Mouse (Mus musculus) liver, postnatal 0 days (tissue): ENCODE measurements at regions not wholly inside any gene's neighbourhood (a gene's known extent, or its start where the extent isn't known, plus 50 kb on each side); places are given as distances from the start of the nearest gene placed in this dataset.
"Not testable (repeated sequence)": the region's sequence is repeated elsewhere in the genome, so short reads cannot be mapped to it uniquely, and the experiment has no call there.

Source experiments
- ATAC-seq: fragments of 200-750 bp; cut with Nextera tagmentation; 2 replicates; pipeline ENCODE4 v1.8.0; 2017; ENCODE audit warnings: mild to moderate bottlenecking, moderate library complexity
- DNase-seq: peaks from one replicate; pipeline ENCODE4 v3.0.0-alpha.2; 2016
- H3K27ac ChIP-seq: fragments of 300-500 bp; sonication (generic); 2 replicates; pipeline ENCODE4 v1.5.1; 2014; ENCODE audit warnings: antibody characterized with exemption, moderate library complexity, mild to moderate bottlenecking, low read depth
- H3K27me3 ChIP-seq: fragments of 300-500 bp; sonication (generic); 2 replicates; pipeline ENCODE4 v1.6.1; 2014; ENCODE audit warnings: low read length, control low read depth, mixed read lengths; ENCODE audit not compliant: insufficient read depth
- H3K36me3 ChIP-seq: fragments of 300-500 bp; sonication (generic); replicated peaks from 2 replicates; pipeline ENCODE4 v1.6.1; 2014; ENCODE audit warnings: mild to moderate bottlenecking, control low read depth, low read length, moderate library complexity, mixed read lengths; ENCODE audit not compliant: insufficient read depth
- H3K4me1 ChIP-seq: fragments of 300-500 bp; sonication (generic); 2 replicates; pipeline ENCODE4 v1.6.1; 2014; ENCODE audit warnings: antibody characterized with exemption, mild to moderate bottlenecking, control low read depth; ENCODE audit not compliant: insufficient read depth
- H3K4me2 ChIP-seq: fragments of 300-500 bp; sonication (generic); 2 replicates; pipeline ENCODE4 v1.6.1; 2014; ENCODE audit warnings: low read depth, mild to moderate bottlenecking, low read length, moderate library complexity, mixed read lengths
- H3K4me3 ChIP-seq: fragments of 300-500 bp; sonication (generic); 2 replicates; pipeline ENCODE4 v1.5.1; 2014; ENCODE audit warnings: low read depth, low read length
- H3K9ac ChIP-seq: fragments of 300-500 bp; sonication (generic); replicated peaks from 2 replicates; pipeline ENCODE4 v1.6.1; 2014; ENCODE audit warnings: mild to moderate bottlenecking, moderate library complexity
- H3K9me3 ChIP-seq: fragments of 300-500 bp; sonication (generic); 2 replicates; pipeline ENCODE4 v1.6.1; 2016; ENCODE audit warnings: mild to moderate bottlenecking, control low read depth, low read length, mixed read lengths
- CTCF ChIP-seq: sonication (generic); IDR thresholded peaks from 2 replicates; pipeline ENCODE4 v1.5.1; 2016; ENCODE audit warnings: antibody characterized with exemption, low read depth
- EP300 ChIP-seq: IDR thresholded peaks from 2 replicates; pipeline ENCODE4 v1.6.1; 2016; ENCODE audit warnings: antibody characterized with exemption, low read depth, mild to moderate bottlenecking
- WGBS: fragments of 180-500 bp; shearing (Covaris S2); extraction: QIAGEN DNeasy Blood & Tissue Kit; methylation state at CpG from one replicate; pipeline ENCODE4 v1.1.7; 2014; ENCODE audit not compliant: insufficient replicate concordance; 5-methylcytosine and 5-hydroxymethylcytosine counted together

DNA sequence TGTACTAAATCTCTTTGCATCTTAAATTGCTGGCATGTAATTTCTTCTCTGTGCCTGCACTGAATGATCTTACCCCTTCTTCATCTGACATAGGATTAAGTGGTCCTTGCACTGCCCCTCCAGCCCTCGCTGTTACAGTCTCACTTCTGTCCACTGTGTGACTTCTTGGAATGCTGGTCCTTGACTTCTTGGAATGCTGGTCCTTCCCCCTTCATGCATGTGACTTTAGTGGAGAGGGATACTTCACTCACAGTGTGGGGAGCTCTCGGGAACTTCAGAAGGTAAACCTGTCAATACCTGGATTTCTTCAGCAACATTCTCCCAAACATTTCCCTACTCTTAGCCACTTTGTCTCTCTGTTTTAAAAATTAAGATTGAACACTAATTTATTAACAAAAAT lies 91.0 kb upstream of the Cdk6 start:
- WGBS, result 79% methylated on average over 2 of the region's 2 CpGs
- DNase-seq, result no peak
- ATAC-seq, result no peak

GRCm38 (mm10) chr5:3260289-3260688 lies 81.0 kb upstream of the Cdk6 start:
- no peak overlapping the region for H3K9ac ChIP-seq
- H3K9me3 ChIP-seq, result no peaks in the 10 kb centered on the region
- no peak for TF ChIP-seq EP300
- no peak for TF ChIP-seq CTCF
- H3K4me1 ChIP-seq, result no peaks in the 10 kb centered on the region
- H3K4me2 ChIP-seq, result no peak overlapping the region
- no peak overlapping the region for H3K4me3 ChIP-seq
- no peak overlapping the region for H3K27ac ChIP-seq
- no peaks in the 10 kb centered on the region for H3K27me3 ChIP-seq
- no peak for ATAC-seq
- no peak for DNase-seq
- WGBS, result 64% methylated on average over 1 of the region's 1 CpGs
- no peaks in the 10 kb centered on the region for H3K36me3 ChIP-seq

More for the DNA sequence above, 91.0 kb upstream of the Cdk6 start:
- no peak overlapping the region for H3K9ac ChIP-seq
- H3K4me1 ChIP-seq, result no peaks in the 10 kb centered on the region
- no peaks in the 10 kb centered on the region for H3K27me3 ChIP-seq
- no peak overlapping the region for H3K4me3 ChIP-seq
- H3K27ac ChIP-seq, result no peak overlapping the region
- no peaks in the 10 kb centered on the region for H3K9me3 ChIP-seq
- TF ChIP-seq CTCF (no peak), EP300 (no peak)
- H3K36me3 ChIP-seq, result no peaks in the 10 kb centered on the region
- H3K4me2 ChIP-seq, result no peak overlapping the region

- not testable (repeated sequence) for H3K27ac ChIP-seq, H3K36me3 ChIP-seq, H3K4me3 ChIP-seq, ATAC-seq, H3K4me1 ChIP-seq, H3K9me3 ChIP-seq, H3K27me3 ChIP-seq, DNase-seq, H3K9ac ChIP-seq, H3K4me2 ChIP-seq
- 53% methylated on average over 8 of the region's 8 CpGs for WGBS
Measured at GRCm38 (mm10) chr5:3264988-3265738, 76.1 kb upstream of the Cdk6 start.

DNA sequence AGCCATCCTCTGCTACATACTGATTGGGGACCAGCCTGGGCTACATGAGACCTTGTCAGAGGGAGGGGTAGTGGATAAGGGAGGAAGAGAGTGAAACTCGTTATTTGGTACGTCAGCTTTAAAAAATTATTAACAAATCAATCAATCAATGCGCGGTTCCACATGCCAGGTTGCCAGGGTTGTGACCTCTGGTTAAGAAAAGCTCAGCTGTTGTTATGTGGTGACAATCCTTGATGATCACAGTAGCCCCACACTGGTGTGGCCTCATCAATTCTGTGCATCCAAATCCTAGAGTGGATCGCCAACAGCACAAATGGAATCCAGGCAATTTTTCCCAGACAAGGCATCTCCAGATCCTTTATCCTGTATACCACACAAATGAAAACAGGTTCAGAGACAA lies 74.3 kb upstream of the Cdk6 start:
- H3K4me2 ChIP-seq, result no peak overlapping the region
- H3K9me3 ChIP-seq, result no peaks in the 10 kb centered on the region
- H3K27ac ChIP-seq, result no peak overlapping the region
- no peaks in the 10 kb centered on the region for H3K36me3 ChIP-seq
- DNase-seq (no peak), ATAC-seq (no peak)
- 78% methylated on average over 5 of the region's 5 CpGs for WGBS
- no peak for TF ChIP-seq EP300
- no peak for TF ChIP-seq CTCF
- no peaks in the 10 kb centered on the region for H3K27me3 ChIP-seq
- no peak overlapping the region for H3K4me3 ChIP-seq
- no peak overlapping the region for H3K9ac ChIP-seq
- H3K4me1 ChIP-seq, result no peaks in the 10 kb centered on the region

DNA sequence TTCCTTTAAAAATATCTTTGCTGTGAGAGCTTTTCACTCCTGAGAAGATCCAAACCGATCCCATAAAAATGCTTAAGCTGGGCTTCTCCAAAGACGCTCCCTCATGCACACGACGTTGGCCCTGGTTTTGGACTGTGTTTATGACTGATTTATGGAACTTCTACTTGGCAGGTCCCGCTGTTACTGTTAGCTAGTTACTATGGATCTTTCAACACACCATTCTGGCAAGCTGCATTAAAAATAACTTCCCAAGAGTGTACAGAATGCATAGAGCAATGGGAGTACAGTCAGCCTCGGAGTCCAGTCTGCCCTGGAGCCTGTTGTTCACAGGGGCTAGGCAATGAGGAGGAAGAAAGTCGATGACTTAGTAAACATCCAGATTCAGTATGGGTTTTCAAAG lies 71.5 kb upstream of the Cdk6 start:
- WGBS, result 48% methylated on average over 7 of the region's 7 CpGs
- no peaks in the 10 kb centered on the region for H3K9me3 ChIP-seq
- ATAC-seq, result no peak
- no peaks in the 10 kb centered on the region for H3K4me1 ChIP-seq
- H3K4me2 ChIP-seq, result no peak overlapping the region
- no peaks in the 10 kb centered on the region for H3K36me3 ChIP-seq
- H3K9ac ChIP-seq, result no peak overlapping the region
- H3K4me3 ChIP-seq, result no peak overlapping the region
- H3K27ac ChIP-seq, result no peak overlapping the region
- DNase-seq, result no peak
- H3K27me3 ChIP-seq, result no peaks in the 10 kb centered on the region
- TF ChIP-seq EP300 (no peak), CTCF (no peak)

DNA sequence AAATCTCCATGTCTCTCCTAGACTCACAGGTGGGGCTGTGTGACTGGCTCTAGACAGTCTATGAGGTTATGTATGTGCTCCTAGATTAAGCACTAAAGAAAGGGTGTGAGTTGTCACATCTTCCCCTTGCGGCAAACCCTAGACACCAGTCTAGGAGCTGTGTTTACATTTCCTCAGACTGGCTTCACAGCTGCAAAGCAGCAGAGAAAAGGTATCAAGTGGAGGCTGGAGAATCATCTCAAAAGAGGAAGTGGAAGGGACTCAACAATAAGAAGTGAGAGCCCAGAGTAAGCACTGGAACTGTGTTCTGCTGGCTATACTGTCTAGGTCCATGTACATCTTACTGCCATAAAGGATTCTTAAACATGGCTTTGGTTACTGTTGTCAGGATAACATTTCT lies 68.1 kb upstream of the Cdk6 start:
- not testable (repeated sequence) for H3K36me3 ChIP-seq, H3K4me2 ChIP-seq, H3K27me3 ChIP-seq, H3K9ac ChIP-seq, DNase-seq, H3K4me1 ChIP-seq, H3K4me3 ChIP-seq, H3K9me3 ChIP-seq, ATAC-seq, H3K27ac ChIP-seq
- 16% methylated on average over 1 of the region's 1 CpGs for WGBS

DNA sequence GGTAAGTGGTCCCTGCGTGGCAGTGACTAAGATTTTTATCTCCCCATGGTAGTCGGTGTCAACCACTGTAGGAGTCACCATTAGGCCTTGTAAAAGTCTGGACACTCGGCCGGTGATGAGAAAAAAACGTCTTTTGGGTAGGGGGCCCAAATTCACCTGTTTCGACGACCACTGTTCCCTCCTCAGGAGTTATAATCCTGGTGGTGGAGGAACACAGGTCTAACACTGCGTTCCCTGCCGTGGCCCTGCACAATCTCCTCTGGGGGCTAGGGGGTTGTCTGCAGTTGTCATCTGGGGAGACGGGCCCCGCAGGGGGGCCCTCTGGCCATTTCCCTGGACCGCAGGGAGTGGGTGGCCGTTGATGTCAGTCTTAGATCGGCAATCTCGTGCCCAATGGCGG lies 64.0 kb upstream of the Cdk6 start:
- H3K27ac ChIP-seq, DNase-seq, H3K4me3 ChIP-seq, H3K36me3 ChIP-seq, H3K9me3 ChIP-seq, H3K4me1 ChIP-seq, H3K27me3 ChIP-seq, H3K4me2 ChIP-seq, ATAC-seq, H3K9ac ChIP-seq: not testable (repeated sequence)
- WGBS, result 84% methylated on average over 16 of the region's 16 CpGs

GRCm38 (mm10) chr5:3278956-3279355 lies 62.3 kb upstream of the Cdk6 start:
- not testable (repeated sequence) for DNase-seq, H3K27ac ChIP-seq, H3K9me3 ChIP-seq, H3K9ac ChIP-seq, H3K4me1 ChIP-seq, H3K4me2 ChIP-seq, H3K4me3 ChIP-seq, ATAC-seq, H3K36me3 ChIP-seq, H3K27me3 ChIP-seq
- 73% methylated on average over 5 of the region's 5 CpGs for WGBS

- WGBS, result 67% methylated on average over 8 of the region's 8 CpGs
- not testable (repeated sequence) for H3K27me3 ChIP-seq, H3K4me1 ChIP-seq, H3K9ac ChIP-seq, DNase-seq, H3K4me2 ChIP-seq, ATAC-seq, H3K27ac ChIP-seq, H3K9me3 ChIP-seq, H3K36me3 ChIP-seq, H3K4me3 ChIP-seq
Measured at GRCm38 (mm10) chr5:3281911-3282506, 59.3 kb upstream of the Cdk6 start.
